Mouse (Mus musculus): ENCODE results near the gene Zmpste24.

Zmpste24 gene

GRCm38 (mm10) chr4:121039331-121040115 lies 58.5 kb downstream of the Zmpste24 start, which contains the start of gene Col9a2:
TSS of gene Col9a2 (plus strand) at chr4:121039385.
- in situ Hi-C loops (cut with MboI, MseI): loop anchor here in 1 of 2 experiments (5.0 kb wide), 1 partner anchor 192 kb away; no protein-coding TSS in a partner anchor

- in situ Hi-C loops (cut with MboI, MseI): loop anchor here in 1 of 2 experiments (5.0 kb wide), 1 partner anchor 46 kb away; no protein-coding TSS in a partner anchor
These were observed 65.0 kb downstream of the Zmpste24 start for GRCm38 (mm10) chr4:121033006-121033405.

GRCm38 (mm10) chr4:121031440-121031839 lies 66.6 kb downstream of the Zmpste24 start:
- in situ Hi-C loops (cut with MboI, MseI): loop anchor here in 1 of 2 experiments (5.0 kb wide), 1 partner anchor 44 kb away; no protein-coding TSS in a partner anchor

- in situ Hi-C loops (cut with MboI, MseI): loop anchor here (5.0 kb wide), 1 partner anchor 42 kb away; no protein-coding TSS in a partner anchor
These were observed 68.4 kb downstream of the Zmpste24 start for GRCm38 (mm10) chr4:121029632-121030031.

GRCm38 (mm10) chr4:121028659-121029392 lies 69.2 kb downstream of the Zmpste24 start:
- in situ Hi-C loops (cut with MboI, MseI): loop anchor here in 1 of 2 experiments (5.0 kb wide), 1 partner anchor 42 kb away; no protein-coding TSS in a partner anchor

- in situ Hi-C loops (cut with MboI, MseI): loop anchor here in 1 of 2 experiments (5.0 kb wide), 1 partner anchor 41 kb away; no protein-coding TSS in a partner anchor
These were observed 69.9 kb downstream of the Zmpste24 start for GRCm38 (mm10) chr4:121028146-121028545.

GRCm38 (mm10) chr4:121025681-121026080 lies 72.4 kb downstream of the Zmpste24 start:
- in situ Hi-C loops (cut with MboI, MseI): loop anchor here in 1 of 2 experiments (5.0 kb wide), 1 partner anchor 38 kb away; no protein-coding TSS in a partner anchor

- in situ Hi-C loops (cut with MboI, MseI): no loop called here
These were observed 74.1 kb downstream of the Zmpste24 start for GRCm38 (mm10) chr4:121023941-121024340.

- in situ Hi-C loops (cut with MboI, MseI): no loop called here
These were observed 74.6 kb downstream of the Zmpste24 start for GRCm38 (mm10) chr4:121023464-121023863.

- in situ Hi-C loops (cut with MboI, MseI): no loop called here
These were observed 76.1 kb downstream of the Zmpste24 start for GRCm38 (mm10) chr4:121021911-121022310.

- in situ Hi-C loops (cut with MboI, MseI): no loop called here
These were observed 77.8 kb downstream of the Zmpste24 start for GRCm38 (mm10) chr4:121020040-121020790.

GRCm38 (mm10) chr4:121018250-121018649 lies 79.8 kb downstream of the Zmpste24 start:
- in situ Hi-C loops (cut with MboI, MseI): no loop called here

- in situ Hi-C loops (cut with MboI, MseI): no loop called here
These were observed 80.9 kb downstream of the Zmpste24 start, which contains the start of gene Smap2 for GRCm38 (mm10) chr4:121016928-121017657. TSS of gene Smap2 (minus strand) at chr4:121017247.

GRCm38 (mm10) chr4:121016021-121016898 lies 81.8 kb downstream of the Zmpste24 start:
- in situ Hi-C loops (cut with MboI, MseI): no loop called here

- in situ Hi-C loops (cut with MboI, MseI): no loop called here
These were observed 82.8 kb downstream of the Zmpste24 start for GRCm38 (mm10) chr4:121015268-121015659.

GRCm38 (mm10) chr4:121014594-121015267 lies 83.3 kb downstream of the Zmpste24 start:
- in situ Hi-C loops (cut with MboI, MseI): no loop called here

GRCm38 (mm10) chr4:121010770-121011549 lies 87.1 kb downstream of the Zmpste24 start:
- in situ Hi-C loops (cut with MboI, MseI): no loop called here

Measured in T-helper 17 cell (primary cell).